Mouse (Mus musculus): ENCODE results near the gene Folh1. TPM values are rescaled to one million over a fixed set of nuclear protein-coding genes. Genes with fewer than 3 reads are reported as not detected.
"Not testable (repeated sequence)": the region's sequence is repeated elsewhere in the genome, so short reads cannot be mapped to it uniquely, and the experiment has no call there.

The Folh1 gene
- 0.03 TPM in 1 of 2 replicates, not detected in the other for polyA plus RNA-seq (2015; fragmentation: Nextera tagmentation; extraction: Ambion mirVana)

GRCm38 (mm10) chr7:86775617-86776325 lies at the start of gene Folh1:
Gene Folh1 (minus strand): TSS chr7:86775943.
- H3K27me3 ChIP-seq: no peaks in the 10 kb centered on the region
- WGBS (ENCODE audit: insufficient replicate concordance): 8% methylated on average over 11 of the region's 11 CpGs
- H3K27ac ChIP-seq (replicated peaks): no peak within 1 kb of the TSS
- no peak within 1 kb of the TSS for H3K4me3 ChIP-seq (replicated peaks)
- ATAC-seq (ENCODE audit: insufficient read depth): no peak
- H3K4me1 ChIP-seq (replicated peaks): no peaks in the 10 kb centered on the region
- no peaks in the 10 kb centered on the region for H3K36me3 ChIP-seq (replicated peaks)
- no peaks in the 10 kb centered on the region for H3K9me3 ChIP-seq (replicated peaks)
- H3K4me2 ChIP-seq: no peak within 1 kb of the TSS
- no peak within 1 kb of the TSS for H3K9ac ChIP-seq

GRCm38 (mm10) chr7:86816466-86816865 lies 40.7 kb upstream of the Folh1 start:
- H3K9me3 ChIP-seq (replicated peaks): no peaks in the 10 kb centered on the region; the same call in 1 of the 2 replicates
- no peaks in the 10 kb centered on the region for H3K27me3 ChIP-seq
- no peak for ATAC-seq (ENCODE audit: insufficient read depth)
- H3K27ac ChIP-seq (replicated peaks): no peak overlapping the region
- H3K4me3 ChIP-seq (replicated peaks): no peak overlapping the region
- 37% methylated on average over 1 of the region's 1 CpGs for WGBS (ENCODE audit: insufficient replicate concordance)
- H3K4me2 ChIP-seq: no peak overlapping the region
- H3K4me1 ChIP-seq (replicated peaks): no peaks in the 10 kb centered on the region
- H3K9ac ChIP-seq: no peak overlapping the region
- H3K36me3 ChIP-seq (replicated peaks): no peaks in the 10 kb centered on the region

GRCm38 (mm10) chr7:86815716-86816115 lies 40.0 kb upstream of the Folh1 start:
- 74% methylated on average over 6 of the region's 6 CpGs for WGBS (ENCODE audit: insufficient replicate concordance)
- not testable (repeated sequence) for H3K4me3 ChIP-seq (replicated peaks); H3K4me2 ChIP-seq; H3K9ac ChIP-seq; ATAC-seq (ENCODE audit: insufficient read depth); H3K4me1 ChIP-seq (replicated peaks); H3K9me3 ChIP-seq (replicated peaks); H3K27ac ChIP-seq (replicated peaks); H3K27me3 ChIP-seq; H3K36me3 ChIP-seq (replicated peaks)

GRCm38 (mm10) chr7:86815241-86815640 lies 39.5 kb upstream of the Folh1 start:
- WGBS (ENCODE audit: insufficient replicate concordance): 68% methylated on average over 5 of the region's 5 CpGs
- not testable (repeated sequence) for H3K4me3 ChIP-seq (replicated peaks); H3K4me1 ChIP-seq (replicated peaks); H3K36me3 ChIP-seq (replicated peaks); H3K27ac ChIP-seq (replicated peaks); ATAC-seq (ENCODE audit: insufficient read depth); H3K27me3 ChIP-seq; H3K9me3 ChIP-seq (replicated peaks); H3K4me2 ChIP-seq; H3K9ac ChIP-seq

GRCm38 (mm10) chr7:86794727-86795126 lies 19.0 kb upstream of the Folh1 start, which contains the start of gene Vmn2r77:
Gene Vmn2r77 (plus strand): TSS chr7:86795027.
- Histone ChIP-seq H3K4me3 (replicated peaks) (no peak within 1 kb of the TSS), H3K9me3 (replicated peaks) (no peaks in the 10 kb centered on the region), H3K27ac (replicated peaks) (no peak within 1 kb of the TSS), H3K4me2 (no peak within 1 kb of the TSS), H3K27me3 (no peaks in the 10 kb centered on the region), H3K9ac (no peak within 1 kb of the TSS), H3K36me3 (replicated peaks) (no peaks in the 10 kb centered on the region), H3K4me1 (replicated peaks) (no peaks in the 10 kb centered on the region)
- ATAC-seq (ENCODE audit: insufficient read depth): no peak

- Histone ChIP-seq H3K27ac (replicated peaks) (no peak overlapping the region), H3K9ac (no peak overlapping the region), H3K36me3 (replicated peaks) (no peaks in the 10 kb centered on the region), H3K4me1 (replicated peaks) (no peaks in the 10 kb centered on the region), H3K27me3 (no peaks in the 10 kb centered on the region), H3K9me3 (replicated peaks) (no peaks in the 10 kb centered on the region), H3K4me3 (replicated peaks) (no peak overlapping the region), H3K4me2 (no peak overlapping the region)
- 61% methylated on average over 3 of the region's 3 CpGs for WGBS (ENCODE audit: insufficient replicate concordance)
- ATAC-seq (ENCODE audit: insufficient read depth): no peak
Observed at GRCm38 (mm10) chr7:86771621-86772020, 4.1 kb downstream of the Folh1 start.

GRCm38 (mm10) chr7:86764628-86765027 lies 11.1 kb downstream of the Folh1 start:
- H3K9me3 ChIP-seq (replicated peaks): no peaks in the 10 kb centered on the region
- H3K27me3 ChIP-seq: no peaks in the 10 kb centered on the region
- ATAC-seq (ENCODE audit: insufficient read depth): no peak
- H3K27ac ChIP-seq (replicated peaks): no peak overlapping the region
- no peak overlapping the region for H3K4me3 ChIP-seq (replicated peaks)
- H3K4me2 ChIP-seq: no peak overlapping the region
- H3K36me3 ChIP-seq (replicated peaks): no peaks in the 10 kb centered on the region
- H3K9ac ChIP-seq: no peak overlapping the region
- H3K4me1 ChIP-seq (replicated peaks): no peaks in the 10 kb centered on the region

- Histone ChIP-seq H3K27me3 (no peaks in the 10 kb centered on the region), H3K4me1 (replicated peaks) (no peaks in the 10 kb centered on the region), H3K9ac (no peak overlapping the region), H3K4me3 (replicated peaks) (no peak overlapping the region), H3K4me2 (no peak overlapping the region), H3K27ac (replicated peaks) (no peak overlapping the region), H3K9me3 (replicated peaks) (no peaks in the 10 kb centered on the region), H3K36me3 (replicated peaks) (no peaks in the 10 kb centered on the region)
- 43% methylated on average over 1 of the region's 1 CpGs for WGBS (ENCODE audit: insufficient replicate concordance)
- no peak for ATAC-seq (ENCODE audit: insufficient read depth)
Observed at GRCm38 (mm10) chr7:86760751-86761150, 15.0 kb downstream of the Folh1 start.

GRCm38 (mm10) chr7:86725013-86725412 lies 50.7 kb downstream of the Folh1 start:
- no peak for ATAC-seq (ENCODE audit: insufficient read depth)
- no peak overlapping the region for H3K9ac ChIP-seq
- H3K27me3 ChIP-seq: no peaks in the 10 kb centered on the region

GRCm38 (mm10) chr7:86688030-86688429 lies 87.7 kb downstream of the Folh1 start, which contains the start of gene Olfr292:
Gene Olfr292 (plus strand): TSS chr7:86688330.
- no peak within 1 kb of the TSS for H3K4me3 ChIP-seq (replicated peaks)
- no peak within 1 kb of the TSS for H3K9ac ChIP-seq
- H3K27ac ChIP-seq (replicated peaks): no peak within 1 kb of the TSS
- ATAC-seq (ENCODE audit: insufficient read depth): no peak
- no peaks in the 10 kb centered on the region for H3K36me3 ChIP-seq (replicated peaks)
- H3K9me3 ChIP-seq (replicated peaks): no peaks in the 10 kb centered on the region
- no peak within 1 kb of the TSS for H3K4me2 ChIP-seq
- no peaks in the 10 kb centered on the region for H3K4me1 ChIP-seq (replicated peaks)
- H3K27me3 ChIP-seq: no peaks in the 10 kb centered on the region

More at GRCm38 (mm10) chr7:86725013-86725412, 50.7 kb downstream of the Folh1 start:
- Histone ChIP-seq H3K4me1 (replicated peaks) (no peaks in the 10 kb centered on the region), H3K36me3 (replicated peaks) (no peaks in the 10 kb centered on the region), H3K27ac (replicated peaks) (no peak overlapping the region), H3K9me3 (replicated peaks) (no peaks in the 10 kb centered on the region), H3K4me2 (no peak overlapping the region), H3K4me3 (replicated peaks) (no peak overlapping the region)

Measured in liver, embryonic 15.5 days (tissue).